Mouse (Mus musculus) heart, adult 9 months (tissue): ENCODE data around the gene Pdss1.
"Not testable (repeated sequence)": the region's sequence is repeated elsewhere in the genome, so short reads cannot be mapped to it uniquely, and the experiment has no call there.

Source experiments
- DNase-seq, 2 experiments: peaks; one replicate each; pipeline ENCODE4 v3.0.0; 2022; ENCODE audit warnings: low spot score in 2 of 2

Gene Pdss1

DNA sequence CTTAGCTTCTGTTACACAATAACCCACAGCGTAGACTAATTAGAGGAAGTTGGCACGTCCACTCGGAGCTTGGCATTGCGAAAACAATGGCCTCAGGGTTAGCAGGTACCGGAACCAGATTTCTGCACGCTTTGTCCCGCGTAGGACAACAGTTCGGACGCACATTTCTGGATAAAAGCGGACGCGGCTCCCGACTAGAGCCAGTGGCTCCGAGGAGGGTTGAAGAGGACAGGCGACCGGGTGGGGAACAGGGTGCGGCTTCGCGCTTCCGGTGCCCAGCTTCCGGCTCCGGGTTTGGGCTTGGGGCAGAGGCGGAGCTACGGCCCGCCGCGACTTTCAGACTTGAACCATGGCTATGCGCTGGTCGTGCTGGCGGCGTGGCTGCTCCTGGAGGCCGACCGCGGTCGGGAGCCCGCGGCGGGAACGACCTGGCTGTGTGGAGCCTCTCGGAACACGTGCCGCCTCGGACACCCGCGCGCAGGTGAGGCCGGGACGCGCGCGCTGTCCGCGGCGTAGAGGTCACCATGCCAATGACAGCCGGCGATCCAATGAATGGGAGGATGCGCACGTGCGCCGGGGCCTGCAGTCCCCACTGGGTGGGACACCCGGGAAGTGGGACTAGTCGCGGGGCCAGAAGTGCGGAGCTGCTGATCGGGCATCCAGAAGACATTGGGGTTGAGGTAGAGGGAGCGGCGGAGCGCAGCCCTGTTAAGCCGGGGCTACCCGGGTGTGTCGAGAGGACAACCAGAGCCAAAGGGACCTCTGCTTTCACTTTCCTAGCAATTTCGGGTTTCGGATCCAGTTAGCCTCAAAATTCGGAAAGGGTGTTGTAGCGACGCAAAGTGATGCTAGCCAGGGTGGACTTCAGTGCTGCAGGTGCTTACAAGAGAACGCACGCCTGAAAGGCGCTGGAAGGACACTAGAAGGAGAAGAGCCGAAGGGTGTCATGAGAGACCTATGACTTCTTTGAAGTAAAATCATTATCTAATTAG is at the start of gene Pdss1:
Gene Pdss1 (plus strand): TSS at position 241 of the 992 bp plus-strand sequence.
- peak; percentile 89 to 90 for DNase-seq

DNA sequence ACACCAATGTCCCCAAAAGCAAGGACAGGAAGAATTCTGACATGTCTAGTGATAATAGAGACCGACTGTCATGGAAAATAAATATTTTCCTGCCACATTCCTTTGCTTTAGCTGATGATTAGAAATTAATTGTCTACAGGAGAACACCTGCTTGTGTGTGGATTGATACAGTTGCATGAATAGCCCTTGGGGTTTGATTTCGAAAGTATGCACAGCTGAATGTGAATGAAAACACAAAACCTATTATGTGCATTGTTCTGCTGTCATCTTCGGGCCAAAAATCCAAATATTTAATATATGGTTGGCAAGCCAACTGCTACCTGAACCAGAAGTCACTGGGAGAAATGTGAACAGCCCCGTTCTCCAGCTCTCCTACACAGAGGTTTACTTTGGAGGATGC is 43.4 kb upstream of the Pdss1 start:
- no peak for DNase-seq

DNA sequence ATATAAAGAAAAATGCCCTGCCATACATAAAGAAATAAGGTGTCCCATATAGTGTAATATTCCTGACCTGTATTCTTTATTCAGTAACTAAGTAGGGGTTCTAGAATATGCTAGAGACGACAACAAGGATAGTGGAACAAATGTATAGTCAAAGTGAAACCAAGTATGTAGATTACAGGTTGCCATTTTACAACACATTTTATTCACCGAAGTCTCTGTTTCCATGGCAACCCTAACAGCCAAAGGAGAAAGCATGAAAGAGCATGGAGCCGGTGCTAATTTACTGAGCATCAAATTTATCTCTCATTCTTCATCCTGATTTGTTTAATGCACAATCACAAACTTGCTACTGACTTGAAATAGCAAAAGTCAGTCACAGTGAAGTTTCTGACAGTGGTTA is 37.8 kb upstream of the Pdss1 start:
- DNase-seq, result no peak

DNA sequence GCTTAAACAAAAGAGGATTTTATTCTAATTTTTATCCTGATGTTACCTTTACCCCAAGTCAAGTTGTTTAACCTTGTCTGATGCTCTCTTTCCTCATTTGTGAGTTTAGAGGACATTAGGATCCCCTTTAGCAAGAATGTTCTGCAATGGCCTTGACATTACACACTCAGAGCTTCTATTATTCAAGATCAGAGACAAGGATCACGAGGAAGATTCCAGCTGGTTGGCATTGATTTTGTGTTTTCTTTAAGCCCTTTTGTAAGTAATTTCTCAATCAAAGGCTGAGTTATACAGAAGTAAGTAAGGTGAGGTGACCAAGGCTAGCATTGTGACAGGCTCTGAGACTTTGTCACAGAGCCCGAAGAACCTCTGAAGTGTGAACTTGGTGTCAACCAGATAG is 33.1 kb upstream of the Pdss1 start:
- no peak for DNase-seq

DNA sequence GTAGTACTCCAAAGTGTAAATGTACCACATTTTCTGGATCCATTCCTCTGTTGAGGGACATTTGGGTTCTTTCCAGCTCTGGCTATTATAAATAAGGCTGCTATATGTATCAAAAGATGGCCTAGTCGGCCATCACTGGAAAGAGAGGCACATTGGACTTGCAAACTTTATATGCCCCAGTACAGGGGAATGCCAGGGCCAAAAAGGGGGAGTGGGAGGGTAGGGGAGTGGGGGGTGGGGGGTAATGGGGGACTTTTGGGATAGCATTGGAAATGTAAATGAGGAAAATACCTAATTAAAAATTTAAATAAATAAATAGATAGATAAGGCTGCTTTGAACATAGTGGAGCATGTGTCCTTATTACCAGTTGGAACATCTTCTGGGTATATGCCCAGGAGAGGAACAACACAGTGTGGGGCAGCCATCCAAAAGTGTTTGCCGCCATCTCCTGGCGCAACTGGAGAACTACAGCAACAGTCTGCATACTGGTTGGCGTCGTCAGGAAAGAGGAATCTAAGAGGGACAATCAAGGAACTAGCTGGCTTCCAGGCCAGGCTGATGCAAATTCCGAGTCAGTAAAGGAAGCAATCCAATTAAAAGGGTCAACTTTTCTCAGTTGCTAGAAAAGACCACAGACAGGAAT is 30.8 kb upstream of the Pdss1 start:
- peak; percentile 35 to 65 for DNase-seq

DNA sequence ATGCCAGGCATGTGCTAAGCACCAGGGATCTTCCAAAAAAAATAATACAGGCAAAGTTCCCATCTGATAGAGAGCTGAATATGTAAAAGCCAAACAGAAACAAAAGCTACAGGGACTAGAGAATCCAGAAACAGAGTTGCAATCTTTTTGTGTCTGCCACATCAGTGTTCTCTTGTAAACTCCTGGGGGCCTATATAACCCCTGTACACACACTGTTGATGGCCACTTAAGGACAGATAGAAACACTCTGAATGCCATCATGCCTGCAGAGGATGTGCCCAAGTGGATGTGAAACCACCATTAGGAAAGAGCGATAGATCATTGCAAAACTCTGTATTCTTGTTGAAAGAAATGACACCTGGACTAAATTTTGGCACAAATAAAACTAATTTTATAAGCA is 29.5 kb upstream of the Pdss1 start:
- no peak for DNase-seq

DNA sequence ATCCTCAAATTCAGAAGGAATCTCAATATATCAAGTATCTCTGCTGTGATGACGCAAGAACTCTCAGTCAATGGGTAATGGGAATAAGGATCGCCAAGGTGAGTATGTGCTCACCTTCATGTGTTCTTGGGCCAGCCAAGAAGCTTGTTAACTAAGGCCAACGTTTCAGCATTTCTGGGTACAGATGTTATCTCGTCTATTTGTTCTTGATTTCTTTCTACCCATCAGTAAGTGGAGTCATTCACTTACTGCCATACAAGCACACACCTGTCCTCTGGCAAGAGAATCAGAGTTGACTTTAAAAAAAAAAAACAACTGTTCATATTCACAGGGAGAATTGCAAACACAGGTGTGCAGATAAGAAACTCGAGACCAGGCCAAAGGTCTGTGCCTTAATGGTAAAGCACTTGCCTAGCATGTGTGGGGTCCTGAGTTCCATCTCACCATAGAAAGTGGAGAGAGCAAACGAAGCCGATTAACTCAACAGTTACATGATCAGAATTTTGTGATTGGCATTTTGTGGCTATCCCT is 28.4 kb upstream of the Pdss1 start:
- DNase-seq, result no peak

DNA sequence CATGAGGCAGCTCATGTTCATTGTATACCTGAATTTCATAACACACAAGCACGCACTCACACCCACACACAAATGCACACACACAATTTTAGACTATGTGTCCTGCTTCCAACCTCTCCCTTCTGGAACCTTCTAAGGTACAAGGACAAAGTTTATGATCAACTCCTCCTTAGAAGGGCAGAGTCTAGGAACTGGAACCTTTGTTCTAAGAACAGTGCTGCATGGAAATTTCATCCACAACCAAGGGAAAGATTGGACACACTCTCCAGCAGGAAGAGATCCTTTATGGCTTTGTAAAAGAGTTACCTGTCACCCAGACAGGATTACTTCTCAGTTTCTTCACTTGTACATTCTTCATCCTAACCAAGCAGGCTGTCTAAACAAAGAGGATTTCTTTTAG is 22.2 kb upstream of the Pdss1 start:
- no peak for DNase-seq

DNA sequence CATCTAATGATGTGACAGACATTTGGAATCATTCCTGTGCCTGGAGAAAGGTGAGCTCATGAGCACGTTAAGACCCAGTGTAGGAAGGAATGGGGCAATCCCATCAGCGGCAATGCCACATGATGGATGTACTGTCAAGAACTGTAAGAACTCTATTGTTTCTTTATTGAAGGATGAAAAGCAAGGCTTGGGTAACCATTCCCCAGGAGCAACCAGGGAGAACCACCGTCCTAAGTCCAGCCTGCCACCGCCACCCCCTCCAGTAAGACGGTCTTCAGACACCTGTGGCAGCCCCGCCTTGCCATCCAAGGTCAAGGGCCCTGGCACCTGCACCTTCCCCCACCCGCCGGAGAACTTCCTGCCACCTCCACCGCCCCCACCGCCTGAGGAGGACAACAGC is 20.7 kb upstream of the Pdss1 start:
- DNase-seq, result no peak

DNA sequence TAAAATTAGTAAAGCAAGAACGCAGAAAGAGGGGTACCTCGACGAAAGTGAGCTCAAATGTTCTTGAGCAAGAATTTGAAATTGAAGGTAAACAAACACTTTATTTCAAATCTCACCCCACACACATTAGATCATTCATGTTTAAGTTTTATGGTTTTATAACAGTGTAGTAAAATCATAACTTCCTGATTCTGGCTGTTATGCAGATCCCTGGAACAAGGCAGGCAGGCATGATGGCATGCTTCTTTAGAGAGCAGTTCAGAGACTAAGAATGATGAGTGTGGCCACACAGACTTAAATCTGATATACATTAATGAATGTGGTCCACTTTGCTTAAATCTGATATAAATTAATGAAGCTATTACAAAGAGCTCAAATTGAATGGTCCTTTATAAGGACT is 18.7 kb upstream of the Pdss1 start:
- no peak for DNase-seq

DNA sequence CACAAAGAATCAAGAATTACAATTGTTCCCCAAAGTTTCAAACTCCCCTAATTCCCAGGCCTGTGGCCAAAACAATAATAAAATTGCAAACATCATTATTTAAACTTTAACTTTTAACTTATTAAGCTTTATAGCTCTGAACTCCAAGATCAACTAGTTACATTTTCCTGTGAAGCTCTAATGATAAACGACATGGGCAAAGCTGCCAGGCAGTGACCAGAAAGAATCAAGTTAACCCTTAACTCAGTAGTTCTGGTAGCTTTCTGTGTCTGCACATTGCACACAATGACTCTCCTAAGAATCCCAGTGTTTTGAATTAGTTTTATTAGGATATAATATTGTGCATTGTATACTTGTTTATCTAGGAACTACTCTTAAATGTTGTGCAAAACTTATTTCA is 16.5 kb upstream of the Pdss1 start:
- no peak for DNase-seq

DNA sequence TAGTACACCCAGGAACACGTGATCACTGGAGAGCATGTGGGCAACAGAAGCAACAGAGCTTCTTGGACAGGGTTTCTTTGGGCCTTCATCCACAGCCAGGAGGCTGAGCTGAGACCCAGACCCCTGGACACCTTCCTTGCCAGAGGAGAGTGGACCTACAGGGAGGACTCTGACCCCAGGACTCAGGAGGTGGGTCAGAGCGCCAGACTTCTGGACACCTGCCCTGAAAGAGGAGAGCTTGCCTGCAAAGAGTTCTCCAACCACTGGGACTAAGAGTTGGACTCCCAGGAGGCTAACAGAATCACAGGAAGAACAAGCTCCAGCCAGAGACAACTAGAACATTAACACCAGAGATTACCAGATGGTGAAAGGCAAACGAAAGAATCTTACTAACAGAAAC is 14.6 kb upstream of the Pdss1 start:
- not testable (repeated sequence) for DNase-seq

DNA sequence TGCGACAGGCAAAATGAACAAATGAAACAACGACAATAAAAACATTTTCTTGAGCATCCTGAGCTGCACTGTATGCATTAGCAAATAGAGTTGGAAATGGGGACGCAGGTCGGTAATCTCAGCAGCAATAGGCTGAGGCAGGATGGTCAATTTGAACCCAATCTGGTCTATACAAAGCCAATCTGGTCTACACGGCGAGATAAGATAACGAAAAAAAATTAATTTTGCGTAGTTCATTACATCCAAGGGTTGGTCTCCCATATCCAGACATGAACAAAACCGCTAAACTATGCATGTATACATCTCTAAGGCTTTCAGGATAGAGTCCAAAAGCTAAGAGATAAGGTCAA is 415 bp upstream of the Pdss1 start:
- DNase-seq, result no peak

DNA sequence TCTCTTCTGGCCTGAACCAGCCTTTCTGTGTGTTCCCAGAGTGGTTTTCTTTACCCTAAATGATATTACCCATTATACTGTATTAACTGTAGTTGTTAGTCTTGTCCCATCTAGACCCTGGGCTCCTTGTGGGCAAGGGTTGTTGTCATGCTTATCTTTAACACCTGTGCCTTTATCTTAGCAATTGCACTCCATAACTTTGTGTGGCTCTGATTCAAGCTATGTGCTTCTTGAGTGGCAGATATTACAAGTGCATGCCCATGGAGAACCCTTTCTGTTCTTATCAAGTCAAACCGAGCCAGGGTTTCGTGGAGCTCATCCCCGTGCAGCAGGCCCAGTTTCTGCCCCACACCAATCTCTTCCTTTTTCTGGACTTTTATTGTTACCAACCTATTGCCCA is 8.6 kb downstream of the Pdss1 start:
- DNase-seq, result no peak

DNA sequence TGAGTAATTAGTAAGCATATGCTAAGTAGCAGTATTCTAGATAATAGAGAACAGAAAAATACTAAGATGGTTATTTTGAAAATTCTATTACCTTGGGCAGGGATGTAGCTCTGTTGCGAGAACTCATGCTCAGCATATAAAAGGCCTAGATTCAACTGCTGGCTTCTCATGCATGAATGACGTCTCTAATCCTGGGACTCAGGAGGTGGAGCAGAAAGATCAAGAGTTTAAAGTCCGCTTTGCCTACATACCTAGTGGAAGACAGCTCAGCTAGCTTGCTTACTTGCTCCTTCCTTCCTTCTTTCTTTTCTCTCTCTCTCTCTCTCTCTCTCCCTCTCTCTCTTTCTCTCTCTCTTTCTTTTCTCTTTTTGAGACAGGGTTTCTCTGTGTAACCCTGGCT is 19.1 kb downstream of the Pdss1 start:
- no peak for DNase-seq

DNA sequence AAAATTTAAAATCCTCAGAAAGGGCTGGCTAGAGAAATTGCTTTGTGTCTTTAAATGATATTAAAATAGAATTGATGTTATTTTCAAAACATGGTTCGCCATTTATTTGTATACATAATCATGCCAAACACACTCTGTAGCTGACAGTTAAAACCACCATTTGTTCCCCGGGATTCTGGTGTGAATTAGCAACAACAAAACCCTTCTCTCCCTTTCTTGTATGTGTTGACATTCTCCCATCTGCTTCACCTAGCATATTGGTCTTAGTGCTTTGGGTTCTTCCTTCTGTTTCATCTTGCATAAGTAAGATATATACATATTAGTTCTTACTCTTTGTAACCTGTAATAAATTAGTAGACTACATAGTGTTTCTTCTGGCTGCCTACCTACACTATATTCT is 23.3 kb downstream of the Pdss1 start:
- DNase-seq, result no peak

DNA sequence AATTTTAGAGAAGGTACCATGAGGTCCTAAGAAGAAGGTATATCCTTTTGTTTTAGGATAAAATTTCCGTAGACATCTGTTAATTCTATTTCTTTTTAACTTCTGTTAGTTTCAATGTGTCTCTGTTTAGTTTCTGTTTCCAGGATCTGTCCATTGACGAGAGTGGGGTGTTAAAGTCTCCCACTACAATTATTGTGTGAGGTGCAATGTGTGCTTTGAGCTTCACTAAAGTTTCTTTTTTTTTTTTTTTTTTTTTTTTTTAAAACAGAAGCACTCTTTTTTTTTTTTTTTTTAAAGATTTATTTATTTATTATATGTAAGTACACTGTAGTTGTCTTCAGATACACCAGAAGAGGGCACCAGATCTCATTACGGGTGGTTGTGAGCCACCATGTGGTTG is 30.6 kb downstream of the Pdss1 start:
- DNase-seq, result not testable (repeated sequence)

DNA sequence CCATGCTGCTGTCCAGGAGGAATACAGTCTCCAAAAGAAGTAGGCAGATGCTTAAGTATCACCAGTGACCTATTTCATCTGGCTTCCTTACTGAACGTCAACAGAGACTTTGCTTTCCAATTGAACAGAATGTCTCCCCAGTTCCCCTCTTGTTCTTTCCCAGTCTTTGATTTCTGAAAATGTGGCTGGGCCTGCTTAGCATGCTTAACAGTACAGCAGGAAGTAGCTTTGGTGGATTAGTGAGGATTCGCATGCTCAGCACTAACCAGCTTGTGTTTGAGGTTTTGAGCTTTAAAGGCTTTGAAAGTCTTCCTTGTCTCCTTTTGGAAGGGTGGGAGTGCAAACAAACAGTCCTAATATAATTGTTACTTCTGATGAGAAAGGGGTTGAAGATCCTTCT is 32.9 kb downstream of the Pdss1 start:
- no peak for DNase-seq

DNA sequence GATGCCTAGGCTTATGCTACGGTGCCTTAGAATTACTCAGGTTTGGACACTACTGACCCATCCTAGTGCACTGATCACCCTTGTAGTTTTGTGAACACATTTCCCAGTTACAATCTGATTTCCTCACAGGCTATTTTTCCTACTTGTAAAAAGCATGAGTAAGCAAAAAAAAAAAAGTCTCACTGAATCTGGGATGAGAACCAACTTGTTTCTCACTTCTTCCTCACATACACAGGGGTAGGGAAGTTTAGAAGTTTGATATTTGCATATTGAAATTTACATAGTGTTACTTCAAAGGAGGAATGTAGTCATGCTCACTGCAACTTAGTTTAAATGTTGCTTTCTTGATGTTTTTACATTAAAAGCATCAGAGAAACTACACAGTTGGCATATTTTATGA is 38.2 kb downstream of the Pdss1 start:
- no peak for DNase-seq

DNA sequence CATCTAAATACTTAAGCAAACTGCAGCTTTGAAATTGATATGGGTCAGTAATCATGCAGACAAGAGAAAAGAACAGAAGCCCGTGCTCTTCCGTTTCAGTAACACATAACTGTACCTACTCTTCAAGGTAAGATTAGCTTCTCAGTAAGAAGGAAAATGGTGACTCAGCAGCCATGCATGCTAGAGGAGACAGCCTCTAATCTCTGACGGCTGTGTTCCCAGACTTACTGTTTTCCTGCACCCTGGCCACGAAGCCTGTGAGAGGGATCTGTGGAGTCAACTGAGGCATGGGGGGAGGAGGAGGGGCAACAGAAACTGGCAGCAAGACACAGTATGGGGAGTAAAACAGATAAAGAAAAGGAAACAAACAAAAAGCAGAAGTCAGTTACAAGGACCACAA is 54.6 kb downstream of the Pdss1 start:
- no peak for DNase-seq

DNA sequence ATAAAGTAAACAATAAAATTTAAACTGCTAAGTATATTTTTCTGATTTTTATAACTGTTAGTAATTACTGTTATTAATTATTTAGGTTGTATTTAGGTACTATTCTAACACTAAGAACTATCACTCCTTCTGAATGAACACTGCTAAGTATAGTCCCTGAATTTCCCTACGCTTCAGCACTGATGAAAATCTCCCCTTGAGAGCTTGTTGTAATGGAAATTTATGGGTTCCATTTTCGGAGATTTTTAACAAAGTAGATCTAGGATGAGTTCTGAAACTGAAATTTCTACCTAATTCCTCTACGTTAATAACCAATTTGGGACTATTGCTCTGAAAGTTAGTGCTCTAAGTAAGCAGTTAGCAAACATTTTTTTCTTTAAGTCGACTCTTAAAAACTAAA is 59.0 kb downstream of the Pdss1 start:
- no peak for DNase-seq

DNA sequence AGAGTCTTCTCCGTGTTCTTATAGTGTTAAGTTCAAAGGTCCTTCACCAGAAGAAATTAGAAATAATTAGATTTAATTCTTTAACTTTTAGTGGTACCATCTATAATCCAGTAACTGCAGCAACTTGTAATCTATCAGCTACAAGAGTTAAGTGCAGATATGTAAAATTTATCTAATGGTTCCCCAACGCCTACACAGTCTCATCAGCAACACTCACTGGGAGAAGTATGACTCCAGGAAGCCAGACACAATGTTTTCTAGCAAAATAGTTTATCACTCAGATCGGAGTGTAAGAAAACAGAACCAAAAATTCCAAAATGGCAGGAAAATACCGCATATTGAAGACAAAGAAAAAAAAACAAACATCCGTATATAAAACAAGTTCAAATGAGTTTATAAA is 60.6 kb downstream of the Pdss1 start:
- DNase-seq, result no peak

DNA sequence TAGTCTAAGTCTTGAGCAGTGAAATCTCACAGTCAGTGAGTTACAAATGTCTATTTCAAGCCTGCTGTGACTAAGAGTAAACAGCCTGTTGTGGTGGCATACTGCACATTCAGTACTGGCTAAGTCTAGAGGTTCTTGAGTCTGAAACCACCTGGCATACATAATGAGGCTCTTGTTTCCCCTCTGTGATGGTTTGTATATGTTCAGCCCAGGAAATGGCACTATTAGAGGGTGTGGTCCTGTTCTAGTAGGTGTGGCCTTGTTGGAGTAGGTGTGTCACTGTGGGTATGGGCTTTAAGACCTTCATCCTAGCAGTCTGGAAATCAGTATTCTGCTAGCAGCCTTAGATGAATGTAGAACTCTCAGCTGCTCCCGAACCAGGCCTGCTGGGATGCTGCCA is 62.1 kb downstream of the Pdss1 start:
- DNase-seq, result no peak
